Mouse (Mus musculus) left cerebral cortex, postnatal 36 days (tissue): ENCODE measurements at regions not wholly inside any gene's neighbourhood (a gene's known extent, or its start where the extent isn't known, plus 50 kb on each side); places are given as distances from the start of the nearest gene placed in this dataset.

ENCODE experiments used
- DNase-seq, 2 experiments: peaks; one replicate each; pipeline ENCODE4 v3.0.0; 2021 to 2022; ENCODE audit warnings: low spot score in 2 of 2, mixed read lengths in 1 of 2
- intact Hi-C: fragments of 180-260 bp; cut with DNase I; formaldehyde crosslinking; loops from one replicate; pipeline ENCODE4 v1.15.1; 2025

- intact Hi-C loops: no loop called here
Measured at GRCm38 (mm10) chr11:84592715-84593339, 67.5 kb upstream of the Lhx1 start.

GRCm38 (mm10) chr11:84587107-84587506 lies 61.8 kb upstream of the Lhx1 start:
- intact Hi-C loops: no loop called here
- no peak for DNase-seq

More at GRCm38 (mm10) chr11:84592715-84593339, 67.5 kb upstream of the Lhx1 start:
- DNase-seq: no peak

GRCm38 (mm10) chr11:84585626-84586025 lies 60.3 kb upstream of the Lhx1 start:
- DNase-seq: no peak
- intact Hi-C loops: no loop called here

- no peak for DNase-seq
- intact Hi-C loops: no loop called here
Measured at GRCm38 (mm10) chr11:84578805-84579541, 53.6 kb upstream of the Lhx1 start.
